Mouse (Mus musculus) left cerebral cortex, adult 2 months (tissue): ENCODE results near the gene Gemin4. TPM values are rescaled to one million over a fixed set of nuclear protein-coding genes. Genes with fewer than 3 reads are reported as not detected.

Experiments used
- DNase-seq, 2 experiments: peaks; one replicate each; pipeline ENCODE4 v3.0.0; 2021 to 2022; ENCODE audit warnings: low spot score in 2 of 2, mixed read lengths in 1 of 2; ENCODE audit errors: extremely low spot score in 1 of 2
- H3K27ac ChIP-seq: fragments of 200-600 bp; 2 replicates; pipeline ENCODE4 v1.8.1; 2022
- H3K4me3 ChIP-seq: fragments of 200-600 bp; 2 replicates; pipeline ENCODE4 v1.8.1; 2022
- CTCF ChIP-seq: fragments of 200-600 bp; IDR thresholded peaks from 2 replicates; pipeline ENCODE4 v1.8.1; 2022; ENCODE audit warnings: antibody characterized with exemption, mild to moderate bottlenecking, moderate library complexity
- intact Hi-C: fragments of 180-260 bp; cut with DNase I; formaldehyde crosslinking; loops from one replicate; pipeline ENCODE4 v1.15.1; 2025
- total RNA-seq, 2 experiments: library from RNA; stranded (reverse); gene quantifications; 2 replicates each; pipeline ENCODE4 v1.2.3; 2021

The Gemin4 gene
- total RNA-seq, 2 experiments from 2014 or later = 2.6 to 6.8 TPM

GRCm38 (mm10) chr11:76170207-76170606 lies 47.3 kb downstream of the Gemin4 start:
- no peak for DNase-seq
- Histone ChIP-seq H3K27ac (no peak overlapping the region), H3K4me3 (no peak overlapping the region)
- TF ChIP-seq CTCF = no peak
- intact Hi-C loops = no loop called here

DNA sequence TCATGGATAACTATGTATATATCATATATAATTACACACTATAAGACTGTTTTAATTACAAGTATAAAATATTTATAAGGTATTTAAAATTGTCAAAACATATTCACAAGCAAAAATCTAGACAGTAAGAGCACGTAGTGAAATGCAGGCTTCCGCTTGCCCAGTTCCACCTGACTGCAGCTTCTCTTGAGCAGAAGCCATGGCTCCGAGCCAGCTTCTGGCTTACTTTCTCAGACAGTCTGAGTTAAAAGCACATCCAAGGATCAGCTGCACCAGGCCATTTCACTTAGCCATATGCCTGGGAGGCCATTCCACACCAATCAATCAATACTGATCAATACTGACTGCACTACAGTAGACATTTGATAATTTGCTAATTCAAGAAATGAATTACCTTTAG lies 48.5 kb downstream of the Gemin4 start:
- DNase-seq = no peak
- Histone ChIP-seq H3K27ac (no peak overlapping the region), H3K4me3 (no peak overlapping the region)
- intact Hi-C loops = loop anchor here (5.0 to 10.0 kb wide), 2 partner anchors 82 to 164 kb away; no protein-coding TSS in a partner anchor
- TF ChIP-seq CTCF = no peak

DNA sequence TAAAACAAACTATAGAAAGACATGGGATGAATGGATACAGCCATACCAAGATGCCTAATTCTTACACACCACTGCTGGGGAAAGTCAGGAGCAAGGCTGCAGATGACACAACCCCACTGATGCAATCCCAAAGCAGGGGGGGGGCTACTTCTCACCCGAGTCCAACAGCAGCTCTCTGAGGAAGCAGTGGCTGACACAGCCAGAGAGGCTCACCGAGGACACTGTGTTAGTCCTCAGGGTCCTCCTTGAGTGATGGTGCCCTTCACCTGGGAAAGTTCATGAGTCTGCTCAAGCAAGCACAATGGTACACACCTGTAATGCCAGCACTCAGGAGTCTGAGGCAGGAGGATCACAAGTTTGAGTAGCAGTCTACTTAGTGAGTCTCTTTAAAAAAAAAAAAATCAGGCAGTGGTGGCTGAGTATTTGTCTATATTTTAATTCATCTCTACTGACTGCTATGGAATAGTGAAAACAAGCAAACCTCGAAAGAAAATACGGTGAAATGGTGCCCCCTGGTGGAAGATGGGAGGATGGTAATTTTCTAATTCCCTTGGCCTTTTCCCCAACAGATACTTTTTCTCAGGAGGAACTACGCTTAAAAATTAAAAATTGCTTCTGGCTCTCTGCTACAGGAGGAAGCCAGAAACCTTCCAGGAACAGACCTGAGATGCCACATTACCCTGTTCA lies 50.2 kb downstream of the Gemin4 start:
- Histone ChIP-seq H3K4me3 (no peak overlapping the region), H3K27ac (no peak overlapping the region)
- intact Hi-C loops = loop anchor here (1.0 to 10.0 kb wide), 4 partner anchors 80 to 385 kb away; no protein-coding TSS in a partner anchor
- DNase-seq = peak; percentile 71 to 72
- peak; percentile 82 for TF ChIP-seq CTCF

DNA sequence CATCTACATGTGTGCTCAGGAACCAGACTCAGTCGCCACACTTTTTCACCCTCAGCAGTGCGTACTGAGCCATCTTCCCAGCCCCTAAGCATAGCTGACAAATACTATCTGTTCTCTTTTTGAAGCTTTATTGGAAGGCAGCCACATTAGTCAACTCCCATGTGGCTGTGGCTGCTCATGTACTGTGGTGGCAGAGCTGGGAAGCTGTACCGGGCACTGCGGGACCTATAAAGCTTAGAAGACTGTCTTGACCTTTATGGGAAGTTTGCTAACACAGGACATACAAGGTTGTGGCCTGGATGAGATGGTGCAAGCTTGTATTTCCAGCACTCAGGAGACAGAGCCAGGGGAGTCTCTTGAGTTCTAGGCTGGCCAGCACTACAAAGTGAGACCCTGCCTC lies 50.8 kb downstream of the Gemin4 start:
- DNase-seq = no peak
- Histone ChIP-seq H3K27ac (no peak overlapping the region), H3K4me3 (no peak overlapping the region)
- intact Hi-C loops = loop anchor here (1.0 to 10.0 kb wide), 4 partner anchors 79 to 384 kb away; no protein-coding TSS in a partner anchor
- TF ChIP-seq CTCF = no peak

Other genes starting within 250 kb of the Gemin4 start
- gene 1700016K19Rik, start 217.8 kb downstream of the Gemin4 start, total RNA-seq = 1 to 10 TPM; 2.7 to 3.9 TPM
- 1 to 10 TPM; 8.5 to 9.7 TPM for gene Rflnb, start 189.9 kb downstream of the Gemin4 start, total RNA-seq
- gene Vps53, start 38.0 kb downstream of the Gemin4 start, total RNA-seq = 10 to 100 TPM; 85.1 to 85.3 TPM
- 10 to 100 TPM; 15.9 to 17.3 TPM for gene Fam57a, start 38.0 kb downstream of the Gemin4 start, total RNA-seq
- gene Dbil5, start 56 bp downstream of the Gemin4 start, total RNA-seq = 1 to 10 TPM; 1.5 to 2.2 TPM
- 10 to 100 TPM; 16.6 to 19.7 TPM for gene Mrm3, start 26.1 kb upstream of the Gemin4 start, total RNA-seq
- gene Glod4, start 26.1 kb upstream of the Gemin4 start, total RNA-seq = 10 to 100 TPM; 48.1 to 58.1 TPM
- 10 to 100 TPM; 11.2 TPM for gene Nxn, start 181.5 kb upstream of the Gemin4 start, total RNA-seq
- gene Timm22, start 189.3 kb upstream of the Gemin4 start, total RNA-seq = 10 to 100 TPM; 30.3 to 38.8 TPM